Mouse (Mus musculus) cerebellum, adult 11-12 months (tissue): ENCODE measurements around the gene Hpca.

Experiments used
- DNase-seq: peaks from one replicate; pipeline ENCODE4 v3.0.0; 2022

The Hpca gene

GRCm38 (mm10) chr4:129107348-129107899, 14.4 kb downstream of the Hpca start:
- no peak for DNase-seq

- no peak for DNase-seq
Observed at GRCm38 (mm10) chr4:129106073-129106472, 15.8 kb downstream of the Hpca start.

GRCm38 (mm10) chr4:129105356-129105755, 16.5 kb downstream of the Hpca start, which contains the start of gene Tmem54:
Gene Tmem54, plus strand, starts transcription at chr4:129105548.
- DNase-seq = no peak

GRCm38 (mm10) chr4:129102133-129102829, 19.6 kb downstream of the Hpca start:
- no peak for DNase-seq

- no peak for DNase-seq
Observed at GRCm38 (mm10) chr4:129097006-129097405, 24.8 kb downstream of the Hpca start.

- no peak for DNase-seq
Observed at GRCm38 (mm10) chr4:129095276-129095675, 26.6 kb downstream of the Hpca start.

GRCm38 (mm10) chr4:129087850-129088249, 34.0 kb downstream of the Hpca start:
- DNase-seq = no peak

- DNase-seq = peak; percentile 64
Observed at GRCm38 (mm10) chr4:129086078-129086477, 35.8 kb downstream of the Hpca start.

GRCm38 (mm10) chr4:129084896-129085295, 36.9 kb downstream of the Hpca start:
- no peak for DNase-seq

GRCm38 (mm10) chr4:129082379-129083115, 39.3 kb downstream of the Hpca start:
- DNase-seq = peak; percentile 80

- no peak for DNase-seq
Observed at GRCm38 (mm10) chr4:129081939-129082338, 39.9 kb downstream of the Hpca start.

- DNase-seq = no peak
Observed at GRCm38 (mm10) chr4:129081512-129081911, 40.3 kb downstream of the Hpca start.

GRCm38 (mm10) chr4:129081041-129081440, 40.8 kb downstream of the Hpca start:
- DNase-seq = peak; percentile 93

GRCm38 (mm10) chr4:129079126-129079525, 42.7 kb downstream of the Hpca start:
- DNase-seq = no peak

GRCm38 (mm10) chr4:129068848-129069247, 53.0 kb downstream of the Hpca start:
- DNase-seq = no peak

- DNase-seq = no peak
Observed at GRCm38 (mm10) chr4:129067638-129068415, 54.0 kb downstream of the Hpca start.

GRCm38 (mm10) chr4:129065688-129066236, 56.1 kb downstream of the Hpca start:
- no peak for DNase-seq

GRCm38 (mm10) chr4:129062281-129063075, 59.4 kb downstream of the Hpca start:
- no peak for DNase-seq
